Mouse (Mus musculus) cerebellum, postnatal 36 days (tissue): ENCODE results near the gene Nsun2.

Source experiments
- DNase-seq, 2 experiments: peaks; one replicate each; pipeline ENCODE4 v3.0.0; 2021 to 2022; ENCODE audit warnings: mixed read lengths in 2 of 2

Gene Nsun2

DNA sequence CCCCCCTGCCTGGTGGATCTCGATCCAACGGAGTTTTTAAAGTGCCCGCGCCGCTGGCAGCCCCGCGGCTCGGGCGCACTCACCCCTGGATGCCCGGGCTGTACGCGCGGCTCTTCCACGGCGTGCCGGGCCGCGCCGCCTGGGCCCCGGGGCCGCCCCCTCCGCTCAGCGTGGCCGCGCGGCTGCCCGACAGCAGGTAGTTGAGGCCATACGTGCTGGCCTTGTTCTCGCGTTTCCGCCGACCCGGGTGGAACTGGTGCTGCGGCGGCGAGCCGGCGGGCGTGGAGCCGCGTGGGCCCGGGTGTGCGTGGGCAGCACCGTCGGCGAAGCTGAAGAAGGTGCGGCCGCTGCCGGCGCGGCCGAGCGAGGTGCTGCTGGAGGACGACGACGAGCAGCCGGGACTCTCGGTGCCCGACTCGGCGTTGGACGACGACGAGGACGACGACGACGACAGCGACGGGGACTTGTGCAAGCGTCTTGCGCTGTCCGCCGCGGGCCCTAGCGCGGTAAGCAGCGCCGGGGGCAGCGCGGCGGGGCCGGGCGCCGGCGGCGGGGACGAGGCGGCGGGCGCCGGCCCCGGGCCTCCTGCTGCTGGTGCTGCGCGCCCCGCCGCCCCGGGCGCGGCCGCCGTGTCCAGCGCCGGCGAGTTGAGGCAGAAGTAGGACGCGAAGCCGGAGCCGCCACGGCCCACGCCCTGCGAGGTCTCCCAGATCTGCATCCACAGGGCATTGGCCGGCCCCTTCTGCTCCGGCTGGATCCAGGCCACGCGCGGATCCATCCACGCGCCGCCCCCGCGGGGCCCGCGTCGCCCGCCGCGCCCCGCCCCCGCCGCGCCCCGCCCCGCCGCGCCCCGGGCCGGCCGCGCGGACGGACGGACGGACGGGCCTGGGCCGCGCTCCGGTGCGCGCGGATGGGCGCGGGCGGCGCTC lies at the start of gene Nsun2:
TSS of gene Nsun2 (plus strand) at position 342 of the 929 bp plus-strand sequence.
- DNase-seq, result peak; percentile 73 to 80

DNA sequence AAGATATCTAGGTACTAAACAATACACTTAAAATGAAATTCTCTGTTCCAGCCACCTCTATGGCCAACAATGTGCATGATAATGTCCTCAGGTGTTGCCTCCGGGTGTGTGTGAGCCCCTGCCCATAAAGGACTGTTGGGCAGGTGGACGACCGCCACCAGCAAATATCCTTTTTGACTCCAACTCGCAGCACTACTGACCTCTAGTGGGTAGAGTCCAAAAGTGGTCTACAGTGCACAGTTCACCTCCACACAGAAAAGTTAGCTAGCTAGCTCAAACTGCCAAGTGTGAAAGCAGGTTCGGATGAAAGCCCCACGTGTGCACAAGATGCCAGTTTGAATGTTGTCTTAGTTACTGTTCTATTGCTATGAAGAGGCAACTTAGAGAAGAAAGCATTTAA lies 48.2 kb upstream of the Nsun2 start:
- DNase-seq, result peak in 1 of 2 experiments; percentile 38

DNA sequence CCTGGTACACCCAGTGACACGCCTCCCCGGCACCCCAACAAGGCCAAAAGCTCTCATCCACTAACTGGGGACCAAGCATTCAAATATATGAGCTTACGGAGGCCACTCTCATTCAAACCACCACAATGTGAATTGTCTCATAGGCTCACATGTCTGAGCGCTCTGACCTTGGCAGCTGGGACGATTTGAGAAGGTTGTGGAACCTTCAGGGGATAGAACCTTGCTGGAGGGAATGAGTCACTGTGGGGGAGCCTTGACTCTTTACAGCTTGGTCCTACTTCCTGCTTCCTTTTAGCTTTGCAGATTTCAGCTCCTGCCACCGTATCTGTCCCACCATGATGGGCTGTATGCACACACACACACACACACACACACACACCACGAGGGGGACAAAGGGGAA lies 47.7 kb upstream of the Nsun2 start:
- no peak for DNase-seq

DNA sequence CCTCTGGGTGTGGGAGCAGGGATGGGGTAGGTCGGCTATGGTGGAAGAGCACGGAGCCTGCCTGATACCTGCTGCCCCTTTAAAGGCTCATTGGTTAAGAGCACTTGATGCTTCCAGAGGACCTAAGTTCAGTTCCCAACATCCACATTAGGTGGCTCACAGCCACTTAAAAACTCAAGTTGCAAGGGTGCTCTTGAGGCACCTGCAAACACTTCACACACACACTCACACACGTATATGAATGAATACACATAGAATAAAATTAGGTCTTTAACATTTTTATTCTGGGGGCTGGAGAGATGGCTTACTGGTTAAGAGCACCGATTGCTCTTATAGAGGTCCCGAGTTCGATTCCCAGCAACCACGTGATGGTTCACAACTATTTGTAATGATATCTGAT lies 46.4 kb upstream of the Nsun2 start:
- no peak for DNase-seq

DNA sequence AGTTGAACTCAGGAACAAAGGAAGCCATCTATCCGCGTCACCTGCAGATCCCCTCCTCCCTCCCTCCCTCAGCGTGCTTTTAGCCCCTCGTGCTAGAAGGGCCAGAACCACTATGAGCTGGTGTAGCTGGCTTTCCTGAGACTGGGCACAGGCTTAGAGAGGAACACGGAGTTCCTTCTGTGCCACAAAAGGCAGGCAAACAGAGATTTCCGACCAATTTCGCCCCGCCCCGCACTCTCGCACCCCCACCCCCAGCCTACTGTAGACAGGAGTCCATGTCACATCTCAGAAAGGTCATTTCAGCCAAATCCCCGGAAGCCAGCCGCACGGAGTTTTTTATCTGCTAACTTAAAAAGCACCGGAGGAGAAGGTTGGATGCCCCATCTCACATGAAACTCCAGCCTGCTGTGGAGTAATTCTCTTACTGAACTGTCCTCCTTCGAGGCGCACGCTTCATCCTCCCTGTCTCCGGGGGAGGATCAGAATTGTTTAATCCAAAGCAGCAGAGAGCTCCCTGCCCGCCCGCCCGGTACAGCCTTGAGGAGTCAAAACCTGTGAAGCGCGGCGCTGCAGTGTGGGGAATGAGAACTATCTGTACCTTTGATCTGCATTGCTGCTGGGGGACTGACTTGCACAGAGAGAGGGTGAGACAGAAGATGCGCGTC lies 45.8 kb upstream of the Nsun2 start:
- DNase-seq, result no peak

DNA sequence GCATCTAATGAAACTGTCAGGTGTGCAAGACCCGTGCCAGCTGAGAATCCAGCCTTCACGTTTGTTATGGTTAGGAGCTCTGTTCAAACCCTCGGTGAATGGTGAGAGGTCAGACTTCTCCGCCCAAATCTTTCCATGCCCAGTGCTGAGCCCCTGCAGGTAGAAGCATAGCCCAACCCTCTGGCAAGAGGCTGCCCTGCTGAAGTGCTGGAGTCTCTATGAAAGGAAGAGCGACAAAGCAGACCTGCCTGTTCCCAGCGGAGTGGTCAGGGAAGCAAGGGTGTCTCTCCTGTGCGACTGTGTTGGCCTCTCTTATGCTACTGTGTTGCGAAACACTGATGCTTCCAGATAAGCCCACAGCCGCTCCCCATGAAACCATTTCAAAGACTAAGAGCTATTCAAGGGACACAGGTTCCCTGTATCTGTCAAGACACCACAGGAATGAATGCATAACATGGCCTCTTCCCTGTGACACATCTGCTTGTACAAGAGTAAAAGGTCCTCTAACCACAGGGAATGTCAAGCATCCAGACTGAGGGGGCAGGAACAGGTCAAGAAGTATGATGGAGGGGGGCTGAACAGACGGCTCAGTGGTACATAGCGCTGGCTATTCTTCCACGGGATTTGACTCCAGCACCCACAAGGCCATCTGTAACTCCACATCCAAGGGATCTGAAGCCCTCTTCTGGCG lies 44.8 kb upstream of the Nsun2 start:
- no peak for DNase-seq

DNA sequence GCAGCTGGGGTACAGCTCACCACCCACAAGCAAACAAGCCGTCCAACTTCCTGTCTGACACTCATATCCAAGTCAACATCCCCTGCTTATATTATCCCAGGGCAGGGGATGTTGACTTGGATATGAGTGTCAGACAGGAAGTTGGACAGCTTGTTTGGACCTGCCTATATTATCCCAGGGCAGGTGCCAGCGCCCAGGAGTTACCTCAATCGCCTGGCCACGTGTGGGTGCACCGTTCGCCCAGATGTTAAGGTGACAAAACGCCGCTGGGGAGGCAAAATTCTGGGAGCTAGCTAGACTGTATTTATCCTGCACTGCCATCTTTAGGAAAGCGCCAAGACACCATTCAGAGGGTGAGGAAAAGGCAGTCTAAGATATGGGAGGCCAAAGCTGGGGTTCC lies 43.8 kb upstream of the Nsun2 start:
- no peak for DNase-seq

DNA sequence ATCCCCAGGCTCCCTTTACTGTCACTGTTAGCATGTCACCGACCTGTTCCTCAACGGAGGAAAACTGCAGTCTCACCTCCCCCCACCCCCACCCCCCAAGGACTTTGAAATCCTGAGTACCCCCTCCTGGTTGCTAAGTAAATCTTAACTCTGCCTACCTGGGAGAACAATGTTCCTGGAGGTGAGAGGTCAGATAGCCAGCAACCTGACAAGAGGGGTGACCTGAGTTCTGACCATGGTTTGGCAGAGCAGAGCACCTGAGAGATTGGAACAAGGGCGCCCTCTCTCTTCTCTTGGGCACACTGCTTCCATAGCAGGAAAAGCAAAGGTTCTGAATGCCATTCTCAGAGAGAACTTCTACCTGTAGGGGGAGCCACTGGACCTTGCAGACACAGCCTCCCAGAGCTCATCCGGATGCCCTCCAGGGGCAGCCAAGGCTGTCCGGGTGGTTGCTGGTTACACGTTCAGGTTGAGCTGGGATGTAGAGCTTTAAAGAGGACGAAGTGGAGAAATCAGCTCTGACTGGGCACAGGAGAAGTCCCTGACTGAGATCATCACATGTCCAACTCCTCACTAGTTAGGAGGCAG lies 40.6 kb upstream of the Nsun2 start:
- peak in 1 of 2 experiments; percentile 47 for DNase-seq

DNA sequence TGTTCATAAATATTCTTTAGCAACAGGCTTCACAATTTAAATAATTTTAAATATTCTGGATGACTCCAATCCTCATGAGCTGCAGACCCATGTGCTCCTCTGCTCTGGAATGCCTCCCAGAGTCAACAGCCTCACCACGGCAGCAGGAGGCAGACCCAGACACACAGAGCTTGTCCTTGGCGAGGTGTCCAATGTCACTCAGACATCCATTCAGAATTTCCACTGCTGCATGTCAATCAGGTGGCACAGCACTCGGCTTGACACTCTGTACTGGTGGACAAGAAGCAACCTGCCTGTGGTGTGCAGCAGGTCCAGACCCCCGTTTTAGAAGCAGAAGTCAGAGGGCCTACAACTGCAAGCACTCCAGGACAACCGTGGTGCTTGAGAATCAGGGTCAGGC lies 35.3 kb upstream of the Nsun2 start:
- DNase-seq, result no peak

DNA sequence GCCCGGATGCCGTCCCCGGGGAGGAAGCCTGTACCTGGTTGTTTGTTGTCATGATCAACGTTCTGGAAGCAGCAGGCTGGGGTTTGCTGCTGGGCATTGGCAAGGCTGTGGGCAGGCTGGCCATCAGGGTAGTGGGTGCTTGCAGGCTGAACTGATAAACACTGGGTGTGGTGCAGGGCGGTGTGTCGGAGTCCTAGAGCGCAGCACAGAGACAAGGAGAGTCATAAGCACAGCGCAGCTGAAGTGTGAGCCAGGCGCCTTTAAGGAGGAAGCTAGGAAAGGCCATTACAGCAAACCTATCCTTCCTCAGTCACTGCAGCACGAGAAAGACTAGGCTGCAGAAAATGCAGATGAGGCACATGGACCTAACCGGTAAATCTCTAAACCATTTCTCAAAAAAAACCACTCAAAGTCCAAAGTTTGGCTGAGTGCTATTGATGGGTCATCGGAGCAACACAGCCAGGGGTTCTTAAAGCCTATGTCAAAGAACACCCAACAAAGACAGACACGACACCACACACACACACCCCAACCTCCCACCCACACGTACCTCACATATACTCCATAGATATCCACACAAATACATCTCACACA lies 31.3 kb upstream of the Nsun2 start:
- no peak for DNase-seq

DNA sequence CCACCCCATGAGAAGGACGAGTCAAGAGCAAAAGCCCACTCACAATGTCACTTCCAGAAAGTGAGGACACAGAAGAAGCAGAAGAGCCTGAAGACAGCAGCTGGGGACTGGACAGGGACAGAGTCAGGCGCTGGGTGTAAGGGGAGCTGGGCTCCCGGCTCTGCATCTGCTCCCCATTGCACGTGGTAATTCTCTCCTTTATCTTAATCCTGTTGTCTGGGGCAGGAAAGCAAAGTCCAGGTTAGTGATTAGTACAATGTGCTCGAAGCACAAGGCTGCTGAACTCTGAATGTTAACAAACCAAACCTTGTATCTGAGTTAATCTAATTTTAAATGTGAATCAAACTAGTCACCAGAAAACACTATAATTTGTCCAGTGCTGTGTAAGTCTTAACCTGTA lies 30.7 kb upstream of the Nsun2 start:
- no peak for DNase-seq

DNA sequence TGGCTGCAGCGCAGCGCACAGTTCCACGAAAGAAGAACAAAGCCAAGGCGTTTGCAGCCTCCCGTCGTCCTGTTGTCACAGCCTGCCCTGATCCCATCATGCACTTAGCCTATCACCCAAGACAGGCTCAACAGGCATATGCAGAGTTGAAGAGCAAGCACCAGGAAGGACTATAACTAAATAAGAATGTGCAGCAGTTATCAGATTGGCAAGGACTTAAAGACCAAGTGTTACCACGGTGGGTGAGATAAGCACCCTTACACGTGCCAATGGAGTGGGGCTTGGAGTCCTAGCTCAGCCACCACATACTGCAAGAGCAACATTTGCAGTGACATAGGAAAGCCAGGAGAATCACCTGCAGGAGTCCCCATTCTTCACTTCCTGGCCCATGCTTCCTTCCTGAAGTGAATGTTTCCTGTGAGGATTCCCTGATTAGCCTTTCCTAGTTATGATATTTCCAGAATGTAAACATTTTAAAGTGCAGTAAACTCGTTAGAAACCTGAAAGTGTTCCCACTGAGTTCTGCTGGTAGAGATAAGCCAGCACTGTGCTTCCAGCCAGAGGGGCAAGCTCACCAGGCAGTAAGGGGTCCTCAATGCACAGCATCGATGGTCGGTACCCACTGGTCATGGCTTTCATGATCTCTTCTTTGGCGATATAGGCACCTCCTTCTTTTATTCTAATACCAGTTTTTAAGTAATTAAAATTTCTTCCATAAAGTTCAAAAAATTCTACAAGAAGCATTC lies 27.0 kb upstream of the Nsun2 start:
- no peak for DNase-seq

DNA sequence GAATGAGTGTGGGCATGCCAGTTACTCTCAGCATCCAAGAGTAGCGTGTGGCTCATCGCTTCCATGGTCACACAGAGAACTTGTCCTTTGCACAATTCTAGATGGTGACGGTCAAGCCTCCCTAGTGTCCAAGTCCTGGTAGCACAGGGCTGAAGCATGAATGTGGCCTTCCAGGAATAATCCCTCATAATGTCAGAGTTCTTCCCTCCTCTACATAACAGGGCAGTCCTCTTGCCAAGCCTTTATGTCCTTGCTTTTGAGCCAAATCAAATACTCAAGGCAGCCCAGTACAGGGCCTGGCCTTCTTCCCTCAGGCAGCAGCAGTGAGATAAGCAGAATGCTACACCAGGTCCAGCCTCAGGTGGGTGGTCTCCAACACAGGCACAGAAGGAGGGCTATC lies 25.9 kb upstream of the Nsun2 start:
- DNase-seq, result no peak

DNA sequence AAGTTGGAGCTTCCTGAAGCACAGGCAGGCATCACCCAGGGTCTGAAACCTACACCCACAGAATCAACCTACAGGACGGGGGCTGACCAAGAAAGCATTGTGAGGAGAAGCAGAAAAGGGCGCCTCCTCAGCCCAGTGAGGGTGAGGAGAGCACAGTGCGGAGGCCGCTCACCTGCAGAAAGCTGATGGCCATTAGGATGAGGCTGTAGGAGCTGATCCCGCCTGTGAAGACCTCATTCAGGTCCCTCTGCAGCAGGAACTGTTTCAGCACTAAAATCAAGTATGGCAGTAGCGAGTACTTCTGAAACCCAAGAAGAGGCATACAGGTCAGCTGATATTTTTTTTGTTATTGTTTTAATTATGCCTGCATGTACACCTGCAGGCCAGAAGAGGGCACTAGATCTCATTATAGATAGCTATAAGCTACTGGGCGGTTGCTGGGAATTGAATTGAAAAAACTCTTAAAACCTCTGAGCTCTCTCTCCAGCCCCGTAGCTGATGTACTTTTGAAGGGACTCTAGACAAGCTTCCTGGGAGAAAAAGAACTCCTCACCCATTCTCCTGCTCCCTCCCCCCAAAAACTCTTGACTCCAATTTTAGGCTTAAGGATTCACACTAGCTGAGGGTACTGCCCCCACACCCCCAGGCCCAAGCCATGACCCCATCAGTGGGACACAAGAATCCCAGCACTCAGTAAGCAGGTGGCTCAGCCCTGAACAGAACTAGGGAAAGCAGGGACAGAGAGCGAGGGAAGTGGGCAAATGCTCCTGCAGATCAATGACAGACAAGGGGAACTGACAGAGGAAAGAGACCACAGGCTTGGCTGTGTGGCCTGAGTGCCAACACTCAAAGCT lies 23.9 kb upstream of the Nsun2 start:
- no peak for DNase-seq

DNA sequence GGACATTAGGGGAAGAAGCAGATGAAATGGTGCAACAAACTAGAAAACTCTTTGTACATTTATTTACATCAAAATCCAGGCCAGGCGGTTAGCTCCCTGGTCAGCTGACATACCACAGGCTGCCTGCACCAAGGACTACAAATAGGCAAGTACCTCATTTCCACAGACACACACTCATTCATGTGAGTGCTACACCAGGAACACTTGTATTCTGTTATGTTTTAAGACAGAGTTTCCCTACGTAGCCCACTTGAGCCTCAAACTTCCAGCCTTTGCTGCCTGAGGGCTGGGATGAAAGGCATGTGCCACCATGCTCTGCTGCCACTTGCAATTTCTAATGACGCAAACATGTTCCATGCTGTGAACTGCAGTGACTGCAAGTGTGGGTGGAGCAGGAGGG lies 18.5 kb upstream of the Nsun2 start:
- no peak for DNase-seq

DNA sequence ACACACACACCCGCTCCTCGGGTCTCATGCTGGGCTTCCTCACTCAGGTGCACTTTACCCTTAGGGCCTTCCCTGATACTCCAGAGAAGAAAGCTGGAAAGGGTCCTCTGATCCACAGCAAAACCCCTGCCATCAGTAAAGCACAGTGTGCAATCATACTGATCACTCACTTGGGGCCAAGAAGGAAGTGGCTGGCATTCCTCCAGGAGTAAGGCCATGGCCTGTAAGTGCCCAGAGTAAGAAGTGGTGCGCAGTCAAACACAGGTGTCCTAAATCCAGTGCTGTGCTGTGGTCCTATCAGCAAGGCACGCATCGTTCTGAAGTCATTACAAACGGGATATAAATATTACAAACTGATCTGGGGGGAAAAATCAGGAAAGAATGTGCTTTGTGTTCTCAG lies 16.1 kb upstream of the Nsun2 start:
- no peak for DNase-seq

DNA sequence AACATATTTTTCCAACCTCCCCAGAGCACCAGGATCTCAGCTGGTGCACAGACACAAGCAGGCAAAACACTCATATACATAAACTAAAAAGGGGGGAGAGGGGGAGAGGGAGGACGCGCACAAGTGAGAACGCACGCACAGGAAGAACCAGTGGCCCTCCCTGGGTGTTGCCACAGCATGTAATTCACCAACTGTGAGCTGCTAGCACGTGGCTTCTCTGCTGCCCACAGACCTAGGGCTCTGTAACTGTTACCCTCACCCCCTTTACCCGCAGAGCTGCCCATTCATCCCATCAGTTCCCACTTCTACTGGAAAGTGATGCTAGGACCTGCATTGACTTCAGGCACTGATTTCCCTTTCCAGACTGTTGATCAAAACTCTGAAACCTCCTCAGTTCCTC lies 14.4 kb upstream of the Nsun2 start:
- DNase-seq, result no peak

DNA sequence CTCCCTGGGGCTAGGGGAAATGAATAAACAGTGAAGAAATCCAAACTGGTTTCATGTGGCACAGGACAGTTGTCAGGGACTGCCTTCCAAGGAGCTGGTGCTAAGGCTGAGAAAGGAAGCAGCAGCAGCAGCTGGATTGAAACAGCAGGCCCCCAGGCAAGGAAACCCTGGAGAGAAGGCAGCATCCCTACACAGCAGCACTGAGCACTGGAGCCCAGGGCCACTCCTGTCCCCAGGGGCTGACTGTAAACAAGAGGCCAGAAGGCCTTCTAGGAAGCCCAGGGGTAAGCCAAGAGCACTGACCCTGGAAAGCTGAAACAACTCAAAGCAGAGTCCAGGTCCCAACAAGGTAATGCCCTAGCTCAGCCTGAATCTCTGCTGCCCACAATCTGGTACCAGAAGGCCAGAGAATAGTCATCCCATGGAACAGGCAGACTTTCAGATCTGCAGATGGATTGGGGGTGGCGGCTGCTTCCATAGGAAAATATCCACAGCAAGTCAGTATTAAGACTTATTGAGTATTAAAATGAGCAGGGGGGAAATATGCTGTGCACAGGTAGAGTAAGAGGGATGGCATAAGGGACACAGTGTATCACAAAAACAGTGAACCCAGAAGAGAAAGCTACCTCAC lies 11.3 kb upstream of the Nsun2 start:
- no peak for DNase-seq

DNA sequence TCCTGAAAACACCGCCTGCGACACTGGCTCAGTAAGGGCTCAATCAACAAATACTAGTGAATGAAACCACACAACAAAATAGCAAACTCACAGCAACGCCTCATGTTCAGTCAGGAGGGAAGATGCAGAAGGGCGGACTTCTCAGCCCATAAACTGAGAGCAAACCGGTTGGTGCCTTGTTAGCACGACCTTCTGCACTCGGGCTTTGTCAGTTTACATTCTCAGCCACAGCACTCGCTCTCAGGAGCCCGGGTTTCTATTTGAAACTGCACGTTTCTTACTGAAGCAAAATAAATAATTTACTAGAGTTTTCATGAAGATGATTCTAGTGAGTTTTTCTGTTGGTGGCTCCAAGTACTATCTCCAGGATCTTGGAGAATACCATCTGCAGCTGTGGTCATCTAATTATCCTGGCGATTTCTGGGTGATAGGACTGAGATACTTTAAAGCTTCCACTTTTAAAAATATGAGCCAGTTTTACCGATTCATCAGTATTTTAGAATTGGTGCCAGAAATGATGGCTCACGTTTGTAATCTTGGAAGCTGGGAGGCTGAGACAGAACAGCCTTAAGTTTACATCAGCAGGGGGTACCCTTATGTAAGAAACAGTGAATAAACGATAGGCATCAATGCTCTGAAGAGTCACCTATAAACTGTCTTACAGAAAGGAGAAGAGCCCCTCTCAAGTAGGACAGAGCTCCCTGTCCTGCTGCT lies 9.9 kb upstream of the Nsun2 start:
- no peak for DNase-seq

DNA sequence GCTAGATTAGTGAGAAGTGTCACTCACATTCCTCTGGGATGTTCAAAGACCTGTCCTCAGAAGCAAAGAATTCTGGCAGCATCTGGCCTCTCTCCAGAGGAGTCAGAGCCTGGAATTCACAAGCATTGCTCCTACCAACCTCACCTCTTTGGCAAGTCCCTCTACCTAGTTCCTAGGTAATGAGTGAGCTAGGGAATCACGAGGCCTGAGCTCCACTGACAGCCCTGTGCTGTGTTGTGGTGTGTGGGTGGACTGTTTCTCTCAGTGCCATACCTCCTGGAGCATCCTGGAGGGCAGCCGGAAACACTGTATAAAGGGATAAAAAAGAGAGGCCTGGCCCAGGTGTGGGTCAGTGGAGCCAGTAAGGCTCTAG lies 9.4 kb upstream of the Nsun2 start:
- peak in 1 of 2 experiments; percentile 31 for DNase-seq
